Mouse (Mus musculus) midbrain, embryonic 14.5 days (tissue): ENCODE measurements around the gene Jph4. TPM values are rescaled to one million over a fixed set of nuclear protein-coding genes. Genes with fewer than 3 reads are reported as not detected.
A peak's percentile ranks its signal among the peaks of the same experiment; 100 is the strongest.

Source experiments
- ATAC-seq: fragments of 200-750 bp; cut with Nextera tagmentation; 2 replicates; pipeline ENCODE4 v1.8.0; 2017; ENCODE audit warnings: moderate number of reproducible peaks, moderate library complexity; ENCODE audit not compliant: low FRiP score, low TSS enrichment
- DNase-seq: peaks from one replicate; pipeline ENCODE4 v3.0.0-alpha.2; 2015
- H3K27ac ChIP-seq: fragments of 300-500 bp; sonication (generic); replicated peaks from 2 replicates; pipeline ENCODE4 v1.5.1; 2014; ENCODE audit warnings: mild to moderate bottlenecking, low read depth, low read length, moderate library complexity
- H3K27me3 ChIP-seq: fragments of 300-500 bp; sonication (generic); 2 replicates; pipeline ENCODE4 v1.6.1; 2014; ENCODE audit warnings: low read length, control low read depth, mixed read lengths; ENCODE audit not compliant: control insufficient read depth, insufficient read depth
- H3K36me3 ChIP-seq: fragments of 300-500 bp; sonication (generic); 2 replicates; pipeline ENCODE4 v1.6.1; 2014; ENCODE audit warnings: low read length, control low read depth; ENCODE audit not compliant: control insufficient read depth, insufficient read depth
- H3K4me1 ChIP-seq: fragments of 300-500 bp; sonication (generic); 2 replicates; pipeline ENCODE4 v1.6.1; 2014; ENCODE audit warnings: mild to moderate bottlenecking, antibody characterized with exemption, low read length, control low read depth; ENCODE audit not compliant: control insufficient read depth, insufficient read depth
- H3K4me2 ChIP-seq: fragments of 300-500 bp; sonication (generic); 2 replicates; pipeline ENCODE4 v1.6.1; 2014; ENCODE audit warnings: mild to moderate bottlenecking, low read length, moderate library complexity
- H3K4me3 ChIP-seq: fragments of 300-500 bp; sonication (generic); replicated peaks from 2 replicates; pipeline ENCODE4 v1.5.1; 2014; ENCODE audit warnings: low read depth, low read length
- H3K9ac ChIP-seq: fragments of 300-500 bp; sonication (generic); replicated peaks from 2 replicates; pipeline ENCODE4 v1.6.1; 2014; ENCODE audit warnings: mild to moderate bottlenecking, low read length, moderate library complexity
- H3K9me3 ChIP-seq: fragments of 300-500 bp; sonication (generic); 2 replicates; pipeline ENCODE4 v1.6.1; 2016; ENCODE audit warnings: low read length, control low read depth, mixed read lengths; ENCODE audit not compliant: control insufficient read depth
- WGBS: fragments of 180-500 bp; shearing (Covaris S2); extraction: QIAGEN DNeasy Blood & Tissue Kit; methylation state at CpG from one replicate; pipeline ENCODE4 v1.1.7; 2014; 5-methylcytosine and 5-hydroxymethylcytosine counted together
- polyA plus RNA-seq: library from polyadenylated mRNA; unstranded; fragments of >200 nt; fragmentation: Nextera tagmentation; extraction: Ambion mirVana; gene quantifications from 2 replicates; pipeline ENCODE4 v1.2.1, GENCODE M21; 2014

Jph4 gene
- polyA plus RNA-seq = 31.1 and 38.9 TPM in 2 replicates

DNA sequence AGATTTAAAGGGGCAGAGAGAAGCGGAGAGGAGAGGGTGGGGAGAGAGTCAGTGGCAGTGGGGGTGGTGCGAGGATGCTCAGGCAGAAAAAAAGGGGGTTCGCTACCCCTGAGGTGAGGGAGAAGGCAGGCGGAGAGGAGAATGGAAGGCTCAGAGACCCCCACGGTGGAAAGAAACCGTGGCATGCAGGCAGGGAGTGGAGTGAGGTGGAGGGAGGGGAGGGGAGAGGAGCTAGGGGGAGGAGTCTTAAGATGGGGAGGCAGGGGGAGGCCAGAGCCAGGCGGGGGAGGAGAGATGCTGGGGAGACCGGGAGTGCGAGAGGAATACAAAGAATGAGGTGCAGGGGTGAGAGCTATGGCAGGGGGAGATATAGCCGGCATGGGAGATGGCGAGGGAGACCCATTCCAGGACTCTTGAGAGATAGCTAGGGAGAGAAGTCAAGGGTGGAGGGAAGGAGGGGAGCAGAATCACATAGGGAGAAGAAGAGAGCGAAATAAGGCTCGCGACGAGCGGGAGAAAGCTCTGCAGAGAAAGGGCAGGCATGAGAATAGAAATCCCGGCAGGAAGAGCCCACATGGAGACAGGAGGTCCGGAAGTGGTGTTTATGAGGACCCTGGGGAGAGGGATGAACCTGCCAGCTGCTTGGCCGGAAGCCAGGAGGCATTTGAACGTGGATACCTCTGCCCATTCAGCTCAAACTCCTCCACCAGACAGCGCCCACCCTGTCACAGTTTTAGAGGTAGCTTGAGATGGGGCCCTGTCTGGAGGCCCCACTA lies at the start of gene Jph4:
Gene Jph4, minus strand, starts transcription at position 511 of the 776 bp plus-strand sequence.
- peak; percentile 87 for DNase-seq
- Histone ChIP-seq H3K4me2 (peak within 1 kb of the TSS; percentile 89), H3K36me3 (peaks cover 10% of the 10 kb centered on the region), H3K4me1 (peaks cover 32% of the 10 kb centered on the region), H3K27me3 (peaks cover 11% of the 10 kb centered on the region; the same call in 1 of the 2 replicates), H3K27ac (peak within 1 kb of the TSS; percentile 94), H3K4me3 (peak within 1 kb of the TSS; percentile 75), H3K9me3 (no peaks in the 10 kb centered on the region), H3K9ac (peak within 1 kb of the TSS; percentile 81)
- peak; percentile 59 for ATAC-seq
- WGBS = 4% methylated on average over 21 of the region's 21 CpGs

GRCm38 (mm10) chr14:55164172-55164806 lies 47.6 kb upstream of the Jph4 start:
- 83% methylated on average over 5 of the region's 5 CpGs for WGBS
- H3K9ac ChIP-seq = no peak overlapping the region
- H3K4me1 ChIP-seq = no peaks in the 10 kb centered on the region
- H3K9me3 ChIP-seq = no peaks in the 10 kb centered on the region
- no peak for DNase-seq
- H3K27me3 ChIP-seq = no peaks in the 10 kb centered on the region
- H3K36me3 ChIP-seq = no peaks in the 10 kb centered on the region
- no peak for ATAC-seq
- H3K27ac ChIP-seq = no peak overlapping the region
- no peak overlapping the region for H3K4me2 ChIP-seq
- H3K4me3 ChIP-seq = no peak overlapping the region

DNA sequence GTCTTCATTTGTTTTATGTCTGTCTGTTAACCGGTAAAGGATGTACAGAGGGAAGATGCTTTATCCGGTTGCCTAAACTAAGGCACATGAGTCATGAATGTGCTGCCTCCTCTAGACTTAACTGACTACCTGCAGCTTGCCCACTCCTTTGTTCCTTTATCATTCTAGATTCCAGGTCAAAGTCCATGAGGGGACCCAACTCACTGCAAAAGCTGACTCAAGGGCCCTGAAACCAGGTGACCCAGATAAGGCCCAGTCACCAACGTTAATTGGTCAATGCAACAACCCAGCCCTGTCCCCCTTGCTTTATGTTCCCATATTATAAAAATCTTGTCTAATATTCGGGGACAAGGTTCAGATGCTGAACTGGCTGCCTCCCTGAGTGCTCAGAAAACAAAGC lies 45.4 kb upstream of the Jph4 start:
- Histone ChIP-seq H3K9me3 (no peaks in the 10 kb centered on the region), H3K27me3 (no peaks in the 10 kb centered on the region), H3K4me3 (no peak overlapping the region), H3K27ac (no peak overlapping the region), H3K9ac (no peak overlapping the region), H3K4me1 (no peaks in the 10 kb centered on the region), H3K36me3 (no peaks in the 10 kb centered on the region), H3K4me2 (no peak overlapping the region)
- ATAC-seq (no peak), DNase-seq (no peak)
- WGBS = 83% methylated on average over 4 of the region's 4 CpGs

DNA sequence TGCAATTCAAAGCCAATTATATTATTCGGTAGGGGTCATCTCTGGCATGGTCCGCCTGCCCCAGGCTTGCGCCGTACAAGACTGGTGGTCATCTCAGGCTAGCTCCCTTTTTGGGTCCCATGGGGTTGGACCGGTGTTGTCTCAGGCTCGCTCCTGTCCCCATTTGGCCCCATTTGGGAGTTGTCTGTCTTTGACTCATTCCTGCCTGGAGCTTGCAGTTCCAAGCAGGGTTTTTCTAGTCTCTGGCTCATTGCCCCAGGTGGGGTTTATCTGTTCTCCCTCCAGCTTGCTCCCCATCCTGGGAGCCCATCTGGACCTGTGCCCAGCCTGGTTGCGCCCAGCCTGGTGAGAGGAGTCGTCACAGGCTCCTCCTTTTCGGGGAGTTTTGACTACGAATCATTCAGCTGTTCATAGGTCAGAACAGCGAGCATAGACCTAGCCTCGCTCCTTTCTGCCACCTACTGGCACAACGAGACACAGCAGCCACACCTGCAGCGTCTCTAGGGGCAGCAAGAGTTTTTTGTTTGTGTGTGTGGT lies 44.4 kb upstream of the Jph4 start:
- no peaks in the 10 kb centered on the region for H3K27me3 ChIP-seq
- H3K4me3 ChIP-seq = no peak overlapping the region
- ATAC-seq = peak; percentile 62; the same call in 1 of the 2 replicates
- no peaks in the 10 kb centered on the region for H3K4me1 ChIP-seq
- no peak overlapping the region for H3K27ac ChIP-seq
- 30% methylated on average over 14 of the region's 14 CpGs for WGBS
- H3K4me2 ChIP-seq = peak overlapping the region; percentile 51
- H3K36me3 ChIP-seq = no peaks in the 10 kb centered on the region
- DNase-seq = peak; percentile 88
- no peak overlapping the region for H3K9ac ChIP-seq
- no peaks in the 10 kb centered on the region for H3K9me3 ChIP-seq

DNA sequence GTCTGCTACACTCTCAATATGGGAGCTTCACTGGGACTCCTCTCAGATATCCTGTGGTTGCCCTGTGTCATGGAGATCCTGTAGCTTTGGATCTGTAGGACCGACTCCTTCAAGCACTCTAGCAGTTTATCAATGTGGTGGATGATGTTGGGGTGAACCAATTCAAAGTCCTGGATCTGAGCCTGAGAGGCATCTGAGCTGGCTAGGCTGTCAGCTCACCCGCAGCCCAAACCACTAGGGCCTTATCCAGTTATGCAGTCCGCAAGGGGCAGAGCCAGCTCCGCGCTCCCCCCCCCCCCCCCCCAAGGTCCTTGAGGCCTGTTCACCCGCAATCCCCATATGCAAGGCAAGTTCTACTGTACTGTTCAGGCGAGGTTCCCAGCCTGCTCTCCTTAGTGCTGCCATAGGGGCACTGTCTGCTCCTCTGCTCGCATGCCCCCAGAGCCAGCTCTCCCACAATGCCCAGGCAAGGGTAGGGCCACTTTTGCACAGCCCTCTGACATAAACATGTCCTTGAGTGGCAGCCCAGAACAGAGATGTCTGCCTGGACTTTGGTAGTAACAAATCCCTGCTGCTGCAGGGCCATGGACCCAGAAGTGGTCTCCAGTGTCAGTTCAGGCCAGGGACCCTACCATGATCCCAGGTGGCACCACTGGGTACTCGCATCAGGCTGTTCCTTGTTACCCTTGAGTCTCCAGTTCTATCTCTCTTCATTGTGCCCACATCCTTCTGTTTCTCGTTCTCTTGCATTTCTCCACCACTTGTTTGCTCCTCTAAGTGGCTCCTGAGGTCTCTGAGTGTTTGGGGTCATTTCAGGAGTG lies 43.7 kb upstream of the Jph4 start:
- Histone ChIP-seq H3K36me3 (no peaks in the 10 kb centered on the region), H3K9me3 (no peaks in the 10 kb centered on the region), H3K4me3 (no peak overlapping the region), H3K4me2 (no peak overlapping the region), H3K9ac (no peak overlapping the region), H3K27ac (no peak overlapping the region), H3K27me3 (no peaks in the 10 kb centered on the region), H3K4me1 (no peaks in the 10 kb centered on the region)
- ATAC-seq (no peak), DNase-seq (no peak)
- WGBS = 80% methylated on average over 10 of the region's 10 CpGs

- no peak for DNase-seq
- no peaks in the 10 kb centered on the region for H3K36me3 ChIP-seq
- no peak overlapping the region for H3K4me3 ChIP-seq
- 71% methylated on average over 12 of the region's 12 CpGs for WGBS
- H3K4me2 ChIP-seq = no peak overlapping the region
- H3K27me3 ChIP-seq = no peaks in the 10 kb centered on the region
- no peak overlapping the region for H3K9ac ChIP-seq
- H3K27ac ChIP-seq = no peak overlapping the region
- no peaks in the 10 kb centered on the region for H3K9me3 ChIP-seq
- no peaks in the 10 kb centered on the region for H3K4me1 ChIP-seq
- no peak for ATAC-seq
Measured at GRCm38 (mm10) chr14:55157322-55158065, 40.8 kb upstream of the Jph4 start.

DNA sequence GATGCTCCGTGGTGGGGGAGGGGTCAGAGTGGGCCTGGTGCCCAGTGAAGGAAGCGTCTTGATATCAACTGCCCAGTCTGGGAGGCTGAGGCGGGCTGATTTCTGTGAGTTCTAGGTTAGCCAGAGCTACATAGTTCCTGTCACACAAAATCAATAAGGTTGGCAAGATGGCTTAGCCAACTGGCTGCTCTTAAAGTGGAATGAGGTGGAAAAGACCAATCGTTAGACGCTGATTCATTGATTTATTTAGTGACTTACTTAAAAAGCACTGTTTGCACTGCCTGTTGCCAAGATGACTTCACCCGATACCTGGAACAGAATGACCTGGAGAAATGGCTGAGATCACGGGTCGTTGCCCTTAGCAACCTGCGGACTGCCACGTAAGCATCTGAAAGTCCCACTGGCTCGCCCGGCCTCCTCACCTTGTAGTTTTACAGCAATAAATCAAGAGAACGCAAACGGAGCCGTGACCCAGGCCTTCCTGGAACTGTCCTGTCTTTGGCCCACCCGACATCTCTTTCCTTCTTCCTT lies 36.3 kb upstream of the Jph4 start:
- no peak for DNase-seq
- Histone ChIP-seq H3K27ac (no peak overlapping the region), H3K4me3 (no peak overlapping the region), H3K9ac (no peak overlapping the region), H3K9me3 (no peaks in the 10 kb centered on the region), H3K4me2 (no peak overlapping the region), H3K4me1 (peaks cover 15% of the 10 kb centered on the region), H3K36me3 (no peaks in the 10 kb centered on the region), H3K27me3 (no peaks in the 10 kb centered on the region)
- ATAC-seq = no peak
- 92% methylated on average over 16 of the region's 16 CpGs for WGBS

DNA sequence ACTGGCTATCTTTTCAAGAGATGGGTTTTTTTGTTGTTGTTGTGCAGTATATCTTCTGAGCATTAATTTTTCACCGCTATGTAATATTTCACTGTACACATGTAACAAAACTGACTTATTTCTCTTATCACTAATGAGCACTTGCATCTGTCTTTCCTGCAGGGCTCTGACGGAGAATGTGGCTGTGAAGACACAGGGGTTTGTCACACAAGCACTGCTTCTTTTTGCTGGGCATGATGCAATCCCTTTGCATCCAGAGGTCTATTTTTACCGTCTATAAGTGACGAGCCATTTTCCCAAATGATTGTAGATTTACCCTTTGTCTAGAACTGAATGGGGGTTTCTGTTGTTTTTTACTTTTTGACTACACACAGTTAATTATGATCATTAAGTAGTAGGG lies 35.4 kb upstream of the Jph4 start:
- 89% methylated on average over 4 of the region's 4 CpGs for WGBS
- H3K36me3 ChIP-seq = no peaks in the 10 kb centered on the region

More for the DNA sequence above, 35.4 kb upstream of the Jph4 start:
- no peak overlapping the region for H3K4me3 ChIP-seq
- DNase-seq (no peak), ATAC-seq (no peak)
- no peak overlapping the region for H3K27ac ChIP-seq
- H3K4me2 ChIP-seq = no peak overlapping the region
- H3K27me3 ChIP-seq = no peaks in the 10 kb centered on the region
- H3K9ac ChIP-seq = no peak overlapping the region
- no peaks in the 10 kb centered on the region for H3K9me3 ChIP-seq
- peaks cover 15% of the 10 kb centered on the region for H3K4me1 ChIP-seq
